Mouse (Mus musculus): Measurements from ENCODE around the gene Clns1a.

DNA sequence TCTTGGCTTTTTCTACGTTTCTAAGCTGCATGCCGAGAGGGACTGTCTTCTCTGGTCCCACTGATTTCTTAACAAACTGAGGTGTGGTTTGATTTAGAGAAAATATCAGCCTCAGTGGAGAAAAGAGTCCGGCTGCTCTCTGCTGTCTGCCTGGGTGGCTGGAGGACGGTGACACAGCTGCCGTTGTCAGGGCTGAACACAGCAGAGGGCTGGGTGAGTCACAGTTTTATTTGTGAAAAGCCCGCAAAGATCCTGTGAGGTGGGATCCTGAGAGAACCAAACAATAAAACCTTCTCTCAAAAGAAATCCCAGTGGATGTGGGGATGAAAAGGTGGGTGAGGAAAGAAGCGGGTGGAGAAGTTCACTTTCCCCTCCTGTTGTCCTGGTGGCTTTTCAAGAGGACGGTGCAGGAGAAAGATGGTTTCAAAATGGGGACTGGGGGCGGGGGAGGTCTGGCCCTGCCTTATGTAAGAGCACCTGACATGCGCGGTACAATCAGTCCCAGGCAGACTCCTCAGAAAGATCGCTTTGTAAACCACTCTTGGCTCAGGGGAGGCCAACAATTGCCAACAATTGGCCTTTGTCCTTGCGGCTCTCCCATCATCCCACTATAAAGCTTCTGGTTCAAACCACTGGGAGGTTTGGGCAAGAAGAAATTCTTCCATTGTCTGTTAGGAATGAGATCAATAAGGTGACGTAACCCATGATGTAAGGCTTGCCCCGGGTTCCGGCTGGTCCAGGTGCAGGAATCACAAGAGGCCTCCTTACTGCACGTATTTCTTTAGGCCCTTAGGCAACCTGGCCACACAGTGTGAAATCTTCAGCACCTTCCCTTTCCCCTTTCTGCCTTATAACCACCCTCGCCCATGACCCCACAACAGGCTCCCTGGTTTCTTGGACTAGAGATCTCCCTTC is 60.8 kb downstream of the Clns1a start:
- TF ChIP-seq CTCF (IDR thresholded peaks at IDR 0.05; ENCODE audit: low read depth) (no peak), EP300 (optimal IDR thresholded peaks at IDR 0.05) (no peak)

Measured in stomach, postnatal 0 days (tissue).